Mouse (Mus musculus) left cerebral cortex, adult 18-20 months (tissue): ENCODE data around the gene 4930558C23Rik. TPM values are rescaled to one million over a fixed set of nuclear protein-coding genes. Genes with fewer than 3 reads are reported as not detected.
"Not testable (repeated sequence)": the region's sequence is repeated elsewhere in the genome, so short reads cannot be mapped to it uniquely, and the experiment has no call there.

Experiments used
- DNase-seq, 2 experiments: peaks; one replicate each; pipeline ENCODE4 v3.0.0; 2021 to 2022; ENCODE audit warnings: low spot score in 2 of 2, mixed read lengths in 1 of 2
- total RNA-seq, 2 experiments: library from RNA; stranded (reverse); gene quantifications; 2 replicates each; pipeline ENCODE4 v1.2.3; 2021

Gene 4930558C23Rik
- total RNA-seq, 2 experiments from 2014 or later, result not detected

GRCm38 (mm10) chr3:95385401-95386075 is 17.1 kb downstream of the 4930558C23Rik start:
- DNase-seq, result no peak

- no peak for DNase-seq
These were observed 29.4 kb downstream of the 4930558C23Rik start for GRCm38 (mm10) chr3:95373208-95373607.

GRCm38 (mm10) chr3:95370101-95370500 is 32.5 kb downstream of the 4930558C23Rik start:
- DNase-seq, result no peak

GRCm38 (mm10) chr3:95360276-95360675 is 42.4 kb downstream of the 4930558C23Rik start:
- DNase-seq, result not testable (repeated sequence)

- no peak for DNase-seq
These were observed 44.9 kb downstream of the 4930558C23Rik start for GRCm38 (mm10) chr3:95357746-95358145.

GRCm38 (mm10) chr3:95356701-95357449 is 45.8 kb downstream of the 4930558C23Rik start, which contains the start of gene Setdb1:
Setdb1 (minus strand) TSS chr3:95357202.
- peak; percentile 95 to 98 for DNase-seq

- not testable (repeated sequence) for DNase-seq
These were observed 46.6 kb downstream of the 4930558C23Rik start for GRCm38 (mm10) chr3:95355911-95356544.

GRCm38 (mm10) chr3:95349491-95349890 is 53.1 kb downstream of the 4930558C23Rik start:
- DNase-seq, result no peak

- not testable (repeated sequence) for DNase-seq
These were observed 54.3 kb downstream of the 4930558C23Rik start for GRCm38 (mm10) chr3:95348343-95348742.

- no peak for DNase-seq
These were observed 56.2 kb downstream of the 4930558C23Rik start for GRCm38 (mm10) chr3:95346454-95346853.

GRCm38 (mm10) chr3:95343356-95344000 is 59.2 kb downstream of the 4930558C23Rik start:
- not testable (repeated sequence) for DNase-seq

- no peak for DNase-seq
These were observed 64.4 kb downstream of the 4930558C23Rik start for GRCm38 (mm10) chr3:95338251-95338650.

- no peak for DNase-seq
These were observed 65.3 kb downstream of the 4930558C23Rik start for GRCm38 (mm10) chr3:95337345-95337744.

Other genes with a start within 250 kb of the 4930558C23Rik start
- 10 to 100 TPM; 24.4 to 27.0 TPM for gene Sema6c, start 242.4 kb downstream of the 4930558C23Rik start, total RNA-seq
- gene Gabpb2, start 184.9 kb downstream of the 4930558C23Rik start, total RNA-seq, result 10 to 100 TPM in 1 of 2 experiments, 1 to 10 TPM in 1; 9.6 to 10.4 TPM
- gene Cdc42se1, start 174.1 kb downstream of the 4930558C23Rik start, total RNA-seq, result 10 to 100 TPM; 57.0 to 60.1 TPM
- gene Mllt11, start 170.7 kb downstream of the 4930558C23Rik start, total RNA-seq, result 100 to 1,000 TPM; 265 to 266 TPM
- under 1 TPM in 1 of 2 experiments, not detected in 1; 0.37 TPM for gene Gm128, start 161.2 kb downstream of the 4930558C23Rik start, total RNA-seq
- gene Bnipl, start 151.6 kb downstream of the 4930558C23Rik start, total RNA-seq, result under 1 TPM in 1 of 2 experiments, not detected in 1; 0.63 TPM
- gene Mindy1, start 121.5 kb downstream of the 4930558C23Rik start, total RNA-seq, result 10 to 100 TPM; 17.0 to 19.7 TPM
- 10 to 100 TPM; 24.3 to 24.4 TPM for gene Prune1, start 120.8 kb downstream of the 4930558C23Rik start, total RNA-seq
- gene Anxa9, start 95.7 kb downstream of the 4930558C23Rik start, total RNA-seq, result under 1 TPM; 0.59 to 0.91 TPM
- gene Cers2, start 88.0 kb downstream of the 4930558C23Rik start, total RNA-seq, result 10 to 100 TPM; 42.0 to 43.5 TPM
- gene Setdb1, start 45.6 kb downstream of the 4930558C23Rik start, total RNA-seq, result 10 to 100 TPM; 33.1 to 34.7 TPM
- gene Arnt, start 31.5 kb upstream of the 4930558C23Rik start, total RNA-seq, result 10 to 100 TPM; 31.1 to 34.7 TPM
- 1 to 10 TPM; 4.0 to 4.2 TPM for gene Ctsk, start 96.4 kb upstream of the 4930558C23Rik start, total RNA-seq
- gene Ctss, start 123.9 kb upstream of the 4930558C23Rik start, total RNA-seq, result 10 to 100 TPM; 67.5 to 69.8 TPM
- not detected for gene Hormad1, start 156.8 kb upstream of the 4930558C23Rik start, total RNA-seq
- 10 to 100 TPM; 18.6 to 20.4 TPM for gene Golph3l, start 186.1 kb upstream of the 4930558C23Rik start, total RNA-seq
- gene Ensa, start 222.2 kb upstream of the 4930558C23Rik start, total RNA-seq, result 100 to 1,000 TPM; 351 to 360 TPM